Mouse (Mus musculus) kidney, postnatal 0 days (tissue): ENCODE measurements around the gene Bcr. TPM values are rescaled to one million over a fixed set of nuclear protein-coding genes. Genes with fewer than 3 reads are reported as not detected.
A peak's percentile ranks its signal among the peaks of the same experiment; 100 is the strongest.

Experiments
- ATAC-seq: fragments of 200-750 bp; cut with Nextera tagmentation; replicated peaks from 2 replicates; pipeline ENCODE4 v1.8.0; 2017; ENCODE audit warnings: low read depth, moderate number of reproducible peaks, moderate TSS enrichment, moderate library complexity; ENCODE audit not compliant: low FRiP score
- DNase-seq: peaks from one replicate; pipeline ENCODE4 v3.0.0-alpha.2; 2016; ENCODE audit warnings: low spot score
- H3K27ac ChIP-seq: fragments of 300-500 bp; sonication (generic); 2 replicates; pipeline ENCODE4 v1.5.1; 2014; ENCODE audit warnings: mild to moderate bottlenecking
- H3K27me3 ChIP-seq: fragments of 300-500 bp; sonication (generic); 2 replicates; pipeline ENCODE4 v1.6.1; 2014; ENCODE audit warnings: low read length, mixed read lengths; ENCODE audit not compliant: insufficient read depth
- H3K36me3 ChIP-seq: fragments of 300-500 bp; sonication (generic); 2 replicates; pipeline ENCODE4 v1.6.1; 2014; ENCODE audit warnings: low read length, mixed read lengths; ENCODE audit not compliant: insufficient read depth
- H3K4me1 ChIP-seq: fragments of 300-500 bp; sonication (generic); replicated peaks from 2 replicates; pipeline ENCODE4 v1.6.1; 2014; ENCODE audit warnings: antibody characterized with exemption, low read length, mixed read lengths; ENCODE audit not compliant: insufficient read depth
- H3K4me2 ChIP-seq: fragments of 300-500 bp; sonication (generic); 2 replicates; pipeline ENCODE4 v1.6.1; 2014; ENCODE audit warnings: mild to moderate bottlenecking, low read length, moderate library complexity, mixed read lengths
- H3K4me3 ChIP-seq: fragments of 300-500 bp; sonication (generic); replicated peaks from 2 replicates; pipeline ENCODE4 v1.5.1; 2014; ENCODE audit warnings: low read depth, low read length
- H3K9ac ChIP-seq: fragments of 300-500 bp; sonication (generic); 2 replicates; pipeline ENCODE4 v1.6.1; 2014; ENCODE audit warnings: low read depth, low read length
- H3K9me3 ChIP-seq: fragments of 300-500 bp; sonication (generic); replicated peaks from 2 replicates; pipeline ENCODE4 v1.6.1; 2016; ENCODE audit warnings: low read length, inconsistent platforms, mixed read lengths
- CTCF ChIP-seq: IDR thresholded peaks from 2 replicates; pipeline ENCODE4 v1.5.1; 2016; ENCODE audit warnings: antibody characterized with exemption, low read depth, mild to moderate bottlenecking, moderate library complexity
- WGBS: fragments of 180-500 bp; shearing (Covaris S2); extraction: QIAGEN DNeasy Blood & Tissue Kit; methylation state at CpG from one replicate; pipeline ENCODE4 v1.1.7; 2014; 5-methylcytosine and 5-hydroxymethylcytosine counted together
- polyA plus RNA-seq: library from polyadenylated mRNA; unstranded; fragments of >200 nt; fragmentation: Nextera tagmentation; extraction: Ambion mirVana; gene quantifications from 2 replicates; pipeline ENCODE4 v1.2.1, GENCODE M21; 2015

The Bcr gene
- polyA plus RNA-seq, 1 experiment from 2014 or later = 5.9 TPM

DNA sequence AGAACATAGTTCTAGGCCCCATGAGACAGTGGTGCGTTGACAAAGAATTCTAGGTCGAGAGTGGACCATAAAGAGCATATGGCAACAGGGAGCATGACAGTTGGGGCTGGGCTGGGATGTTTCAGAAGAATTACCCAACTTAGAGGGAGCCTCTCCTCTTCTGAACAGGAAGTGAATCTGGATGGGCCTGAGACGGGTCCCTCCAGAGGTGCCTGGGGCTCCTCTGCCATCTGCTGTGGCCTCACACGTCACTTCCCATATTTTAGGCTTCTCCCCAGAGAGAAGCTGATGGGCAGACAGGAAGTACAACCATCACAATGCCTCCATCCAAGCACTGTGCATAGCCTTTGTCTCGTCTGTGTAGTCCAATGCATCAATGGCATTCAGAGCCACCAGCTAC, 4.7 kb upstream of the Bcr start:
- H3K9ac ChIP-seq = no peak overlapping the region
- DNase-seq (no peak), ATAC-seq (no peak)
- 67% methylated on average over 5 of the region's 5 CpGs for WGBS
- H3K4me2 ChIP-seq = no peak overlapping the region
- H3K27me3 ChIP-seq = no peaks in the 10 kb centered on the region
- H3K27ac ChIP-seq = no peak overlapping the region
- no peaks in the 10 kb centered on the region for H3K9me3 ChIP-seq
- peaks cover 5% of the 10 kb centered on the region for H3K4me1 ChIP-seq
- no peak for TF ChIP-seq CTCF
- no peaks in the 10 kb centered on the region for H3K36me3 ChIP-seq
- no peak overlapping the region for H3K4me3 ChIP-seq

- Histone ChIP-seq H3K9me3 (no peaks in the 10 kb centered on the region), H3K4me3 (no peak overlapping the region), H3K4me2 (no peak overlapping the region), H3K36me3 (no peaks in the 10 kb centered on the region), H3K4me1 (peaks cover 7% of the 10 kb centered on the region), H3K9ac (no peak overlapping the region), H3K27ac (no peak overlapping the region), H3K27me3 (no peaks in the 10 kb centered on the region)
- 14% methylated on average over 4 of the region's 4 CpGs for WGBS
- DNase-seq (no peak), ATAC-seq (no peak)
- no peak for TF ChIP-seq CTCF
These were observed 4.1 kb upstream of the Bcr start for GRCm38 (mm10) chr10:75056255-75056654.

GRCm38 (mm10) chr10:75058336-75058735, 2.1 kb upstream of the Bcr start:
- Histone ChIP-seq H3K9ac (no peak overlapping the region), H3K27me3 (no peaks in the 10 kb centered on the region), H3K4me1 (peaks cover 22% of the 10 kb centered on the region), H3K27ac (no peak overlapping the region), H3K36me3 (no peaks in the 10 kb centered on the region), H3K4me2 (no peak overlapping the region), H3K9me3 (no peaks in the 10 kb centered on the region), H3K4me3 (no peak overlapping the region)
- ATAC-seq = no peak
- DNase-seq = no peak
- no peak for TF ChIP-seq CTCF
- WGBS = 87% methylated on average over 8 of the region's 8 CpGs

DNA sequence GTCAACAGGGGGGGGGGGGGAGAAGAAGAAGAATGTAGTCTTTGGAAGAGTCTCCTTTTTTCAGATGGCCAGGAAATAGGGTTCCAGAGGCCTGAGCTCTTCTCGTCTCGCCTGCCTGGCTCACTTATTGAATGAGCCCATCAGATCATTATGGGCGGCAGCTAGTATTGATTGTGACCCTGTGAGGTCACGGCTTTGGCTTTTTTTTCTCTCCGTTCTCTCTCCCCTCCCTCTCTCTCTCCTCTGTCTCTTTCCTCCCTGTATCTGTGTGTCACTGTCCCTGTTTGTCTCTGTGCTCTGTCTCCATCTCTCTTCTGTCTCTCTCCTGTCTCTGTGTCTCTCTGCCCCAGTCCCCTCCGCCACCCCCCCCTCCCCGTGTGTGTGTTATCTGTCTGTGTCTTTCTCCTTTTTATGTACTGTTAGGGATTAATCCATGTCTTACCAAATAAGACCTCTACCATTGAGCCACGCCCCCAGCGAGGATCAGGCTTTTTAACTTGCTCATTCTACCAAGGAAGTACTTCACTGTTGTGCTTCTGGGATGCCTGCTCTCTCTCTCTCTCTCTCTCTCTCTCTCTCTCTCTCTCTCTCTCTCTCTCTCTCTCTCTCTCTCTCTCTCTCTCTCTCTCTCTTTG, 1.5 kb upstream of the Bcr start:
- Histone ChIP-seq H3K4me3 (0 out of 2 replicates have a peak overlapping the region, but pooled peaks have one; percentile 6), H3K36me3 (no peaks in the 10 kb centered on the region), H3K4me2 (0 out of 2 replicates have a peak overlapping the region, but pooled peaks have one; percentile 91), H3K9me3 (no peaks in the 10 kb centered on the region), H3K27me3 (no peaks in the 10 kb centered on the region), H3K27ac (no peak overlapping the region), H3K9ac (no peak overlapping the region), H3K4me1 (peaks cover 26% of the 10 kb centered on the region)
- no peak for TF ChIP-seq CTCF
- ATAC-seq (no peak), DNase-seq (no peak)
- 43% methylated on average over 9 of the region's 9 CpGs for WGBS

GRCm38 (mm10) chr10:75059396-75059795, 996 bp upstream of the Bcr start:
- peak; percentile 83 for TF ChIP-seq CTCF
- Histone ChIP-seq H3K4me1 (peaks cover 26% of the 10 kb centered on the region), H3K27me3 (no peaks in the 10 kb centered on the region), H3K36me3 (no peaks in the 10 kb centered on the region), H3K9ac (no peak overlapping the region), H3K4me3 (0 out of 2 replicates have a peak overlapping the region, but pooled peaks have one; percentile 6), H3K27ac (no peak overlapping the region), H3K4me2 (peak overlapping the region; percentile 91), H3K9me3 (no peaks in the 10 kb centered on the region)
- 2% methylated on average over 11 of the region's 11 CpGs for WGBS
- DNase-seq (peak; percentile 93), ATAC-seq (0 out of 2 replicates have a peak, but pooled peaks have one; percentile 30)

- 0% methylated on average over 46 of the region's 48 CpGs for WGBS
- TF ChIP-seq CTCF = no peak
- Histone ChIP-seq H3K4me3 (peak overlapping the region; percentile 92), H3K27ac (peak overlapping the region; percentile 42; the same call in 1 of the 2 replicates), H3K36me3 (no peaks in the 10 kb centered on the region), H3K27me3 (no peaks in the 10 kb centered on the region), H3K9ac (peak overlapping the region; percentile 86), H3K4me2 (peak overlapping the region; percentile 91), H3K9me3 (no peaks in the 10 kb centered on the region), H3K4me1 (peaks cover 26% of the 10 kb centered on the region)
- DNase-seq (no peak), ATAC-seq (peak; percentile 15)
These were observed 447 bp downstream of the Bcr start for GRCm38 (mm10) chr10:75060843-75061235.
